Mouse (Mus musculus): ENCODE measurements at regions not wholly inside any gene's neighbourhood (a gene's known extent, or its start where the extent isn't known, plus 50 kb on each side); places are given as distances from the start of the nearest gene placed in this dataset.

GRCm38 (mm10) chr1:122273579-122273978 is 705.8 kb upstream of the Ddx18 start:
- no peak for DNase-seq (ENCODE audit: low read depth, low spot score)

GRCm38 (mm10) chr1:122243031-122243430 is 675.2 kb upstream of the Ddx18 start:
- DNase-seq (ENCODE audit: low read depth, low spot score): no peak

- DNase-seq (ENCODE audit: low read depth, low spot score): no peak
These were observed 673.7 kb upstream of the Ddx18 start for GRCm38 (mm10) chr1:122241511-122241910.

GRCm38 (mm10) chr1:122230442-122230841 is 662.7 kb upstream of the Ddx18 start:
- DNase-seq (ENCODE audit: low read depth, low spot score): no peak

GRCm38 (mm10) chr1:122212484-122212883 is 644.7 kb upstream of the Ddx18 start:
- DNase-seq (ENCODE audit: low read depth, low spot score): peak; percentile 1

- no peak for DNase-seq (ENCODE audit: low read depth, low spot score)
These were observed 640.8 kb upstream of the Ddx18 start for GRCm38 (mm10) chr1:122208619-122209018.

- DNase-seq (ENCODE audit: low read depth, low spot score): no peak
These were observed 601.8 kb upstream of the Ddx18 start for GRCm38 (mm10) chr1:122169547-122169946.

GRCm38 (mm10) chr1:122161798-122162197 is 594.0 kb upstream of the Ddx18 start:
- DNase-seq (ENCODE audit: low read depth, low spot score): no peak

- DNase-seq (ENCODE audit: low read depth, low spot score): no peak
These were observed 573.6 kb upstream of the Ddx18 start for GRCm38 (mm10) chr1:122141362-122141761.

GRCm38 (mm10) chr1:122123954-122124353 is 556.2 kb upstream of the Ddx18 start:
- DNase-seq (ENCODE audit: low read depth, low spot score): no peak

GRCm38 (mm10) chr1:122095726-122096125 is 527.9 kb upstream of the Ddx18 start:
- no peak for DNase-seq (ENCODE audit: low read depth, low spot score)

- no peak for DNase-seq (ENCODE audit: low read depth, low spot score)
These were observed 514.7 kb upstream of the Ddx18 start for GRCm38 (mm10) chr1:122082481-122082880.

- DNase-seq (ENCODE audit: low read depth, low spot score): no peak
These were observed 508.3 kb upstream of the Ddx18 start for GRCm38 (mm10) chr1:122076085-122076484.

- DNase-seq (ENCODE audit: low read depth, low spot score): no peak
These were observed 487.4 kb upstream of the Ddx18 start for GRCm38 (mm10) chr1:122055146-122055545.

- no peak for DNase-seq (ENCODE audit: low read depth, low spot score)
These were observed 480.4 kb upstream of the Ddx18 start for GRCm38 (mm10) chr1:122048112-122048725.

- no peak for DNase-seq (ENCODE audit: low read depth, low spot score)
These were observed 476.1 kb upstream of the Ddx18 start for GRCm38 (mm10) chr1:122043896-122044295.

GRCm38 (mm10) chr1:122043114-122043513 is 475.3 kb upstream of the Ddx18 start:
- DNase-seq (ENCODE audit: low read depth, low spot score): no peak

GRCm38 (mm10) chr1:122007749-122008148 is 440.0 kb upstream of the Ddx18 start:
- no peak for DNase-seq (ENCODE audit: low read depth, low spot score)

- no peak for DNase-seq (ENCODE audit: low read depth, low spot score)
These were observed 428.7 kb upstream of the Ddx18 start for GRCm38 (mm10) chr1:121996461-121996860.

- no peak for DNase-seq (ENCODE audit: low read depth, low spot score)
These were observed 422.9 kb upstream of the Ddx18 start for GRCm38 (mm10) chr1:121990653-121991052.

- DNase-seq (ENCODE audit: low read depth, low spot score): no peak
These were observed 391.2 kb upstream of the Ddx18 start for GRCm38 (mm10) chr1:121958942-121959341.

GRCm38 (mm10) chr1:121935911-121936310 is 368.1 kb upstream of the Ddx18 start:
- no peak for DNase-seq (ENCODE audit: low read depth, low spot score)
